Mouse (Mus musculus) heart, adult 8-10 months (tissue): Measurements from ENCODE around the gene Psors1c2. TPM values are rescaled to one million over a fixed set of nuclear protein-coding genes. Genes with fewer than 3 reads are reported as not detected.

Experiments used
- DNase-seq: peaks from one replicate; pipeline ENCODE4 v3.0.0; 2022; ENCODE audit warnings: low spot score
- total RNA-seq, 4 experiments: library from RNA; stranded (reverse); gene quantifications; 2 replicates each; pipeline ENCODE4 v1.2.4; 2022

Gene Psors1c2
- total RNA-seq, 4 experiments from 2014 or later = not detected

DNA sequence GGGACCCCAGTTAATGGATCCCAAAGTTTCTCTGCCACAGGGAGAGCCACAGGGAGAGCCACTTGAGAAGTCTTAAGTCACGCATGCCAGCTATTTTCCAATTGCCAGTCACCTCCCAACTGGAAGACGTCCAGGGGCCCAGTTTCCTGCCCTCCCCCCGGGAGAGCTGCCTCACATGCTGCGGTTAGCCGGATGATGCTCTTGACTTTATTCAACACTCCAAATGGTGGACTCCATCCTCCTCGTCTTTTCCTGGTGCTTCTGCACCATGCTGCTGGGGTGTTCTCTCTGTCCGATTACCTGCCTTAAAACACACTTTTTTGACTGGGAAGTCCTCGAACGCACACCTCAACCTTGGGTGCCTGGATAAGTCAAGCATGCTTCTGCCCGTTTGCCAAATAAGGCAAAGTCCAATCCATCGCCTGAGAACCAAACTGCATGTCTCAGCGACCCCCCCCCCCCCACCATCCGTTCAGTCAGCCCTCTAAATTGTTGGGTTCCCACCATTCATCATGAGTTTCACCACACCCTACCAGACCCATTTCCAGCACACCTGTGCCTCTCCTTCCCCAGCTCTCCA, 23.3 kb downstream of the Psors1c2 start:
- DNase-seq = no peak

DNA sequence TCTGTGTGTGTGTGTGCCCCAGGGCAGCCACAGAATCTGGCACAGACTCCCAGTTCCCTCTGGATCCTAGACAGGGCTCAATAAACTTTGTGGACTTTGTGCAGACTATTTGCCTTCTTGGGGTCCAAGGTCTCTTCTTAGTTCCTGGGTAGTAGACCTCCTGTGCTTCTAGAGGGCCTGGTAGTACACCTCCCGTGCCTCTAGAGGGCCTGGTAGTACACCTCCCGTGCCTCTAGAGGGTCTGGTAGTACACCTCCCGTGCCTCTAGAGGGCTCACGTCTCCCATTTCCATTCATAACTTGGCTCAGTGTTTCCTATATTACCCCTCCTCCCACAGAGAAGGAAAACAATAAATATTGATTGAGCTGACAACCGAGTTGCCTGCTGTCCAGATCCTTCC, 23.8 kb downstream of the Psors1c2 start:
- no peak for DNase-seq

DNA sequence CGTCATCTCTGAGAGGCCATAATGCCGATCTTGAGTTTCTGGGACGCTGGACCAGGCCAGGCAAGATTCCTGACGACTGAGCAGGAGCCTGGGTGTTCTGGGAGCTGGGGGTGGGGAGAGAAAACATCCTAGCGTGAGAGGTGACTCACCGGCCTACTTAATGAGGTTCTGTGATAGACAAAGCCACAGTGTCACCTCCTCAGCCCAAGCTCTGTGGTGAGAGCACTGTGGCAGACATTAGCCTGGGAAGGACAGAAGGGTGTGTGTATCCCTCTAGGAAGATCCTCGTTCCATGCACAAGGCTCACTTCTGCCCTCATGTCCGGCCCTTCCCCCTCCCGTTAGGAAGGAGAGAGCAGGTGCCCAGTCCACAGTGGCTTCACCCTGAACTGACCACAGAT, 24.4 kb downstream of the Psors1c2 start:
- DNase-seq = no peak

DNA sequence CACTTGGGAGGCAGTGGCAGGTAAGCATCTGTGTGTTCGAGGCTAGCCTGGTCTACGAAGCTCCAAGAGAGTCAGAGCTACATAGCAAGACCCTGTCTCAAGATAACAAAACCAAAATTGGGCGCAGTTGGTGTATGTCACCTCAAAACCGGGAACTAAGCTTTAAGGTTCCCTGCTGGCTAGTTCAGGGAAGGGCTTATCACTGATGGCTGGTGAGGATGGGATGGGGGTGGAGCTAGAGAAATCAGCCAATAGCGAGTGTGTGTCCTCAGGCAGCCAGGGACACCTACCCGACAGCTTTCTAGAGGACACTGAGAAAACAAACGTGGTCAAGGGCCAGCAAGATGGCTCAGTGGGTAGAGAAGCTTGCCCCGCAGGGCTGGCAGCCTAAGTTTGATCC, 25.2 kb downstream of the Psors1c2 start:
- DNase-seq = no peak

DNA sequence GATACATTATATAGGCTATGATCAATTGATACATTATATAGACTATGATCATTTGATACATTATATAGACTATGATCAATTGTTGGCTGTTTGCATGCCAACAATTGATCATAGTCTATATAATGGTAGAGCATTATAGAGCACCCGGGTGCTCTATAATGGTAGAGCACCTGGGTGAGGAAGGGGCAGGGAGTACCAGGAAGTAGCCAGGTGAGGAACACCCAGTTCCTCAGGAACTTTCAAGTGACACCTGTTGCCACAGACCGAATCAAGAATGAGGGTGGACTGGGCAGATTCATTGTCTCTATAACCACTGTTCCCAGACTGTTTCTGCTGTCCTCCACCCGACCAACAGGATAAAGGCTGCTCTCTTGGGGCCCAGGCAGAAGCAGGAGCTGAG, 34.1 kb downstream of the Psors1c2 start, which contains the start of gene 2300002M23Rik:
Gene 2300002M23Rik (plus strand): TSS at position 301 of the 400 bp plus-strand sequence.
- DNase-seq = no peak

DNA sequence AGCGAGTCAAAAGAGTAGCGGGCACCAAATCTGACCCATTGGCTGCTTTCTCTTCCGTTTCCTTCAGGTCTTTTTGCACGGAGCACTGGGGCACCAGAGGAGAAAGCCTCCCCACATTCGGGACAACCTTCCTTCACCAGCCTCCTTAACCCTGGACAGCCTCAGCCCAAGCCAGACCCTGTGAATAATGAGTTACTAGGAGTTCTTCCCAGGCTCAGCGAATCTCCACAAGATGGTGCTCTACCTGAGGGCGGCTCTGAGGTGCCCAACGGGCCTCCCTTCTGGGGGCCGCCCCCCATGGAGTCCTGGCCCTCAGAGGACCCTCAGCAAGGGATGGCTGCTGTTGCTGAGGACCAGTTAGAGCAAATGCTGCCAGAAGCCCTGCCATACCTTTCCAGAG, 34.8 kb downstream of the Psors1c2 start:
- no peak for DNase-seq

DNA sequence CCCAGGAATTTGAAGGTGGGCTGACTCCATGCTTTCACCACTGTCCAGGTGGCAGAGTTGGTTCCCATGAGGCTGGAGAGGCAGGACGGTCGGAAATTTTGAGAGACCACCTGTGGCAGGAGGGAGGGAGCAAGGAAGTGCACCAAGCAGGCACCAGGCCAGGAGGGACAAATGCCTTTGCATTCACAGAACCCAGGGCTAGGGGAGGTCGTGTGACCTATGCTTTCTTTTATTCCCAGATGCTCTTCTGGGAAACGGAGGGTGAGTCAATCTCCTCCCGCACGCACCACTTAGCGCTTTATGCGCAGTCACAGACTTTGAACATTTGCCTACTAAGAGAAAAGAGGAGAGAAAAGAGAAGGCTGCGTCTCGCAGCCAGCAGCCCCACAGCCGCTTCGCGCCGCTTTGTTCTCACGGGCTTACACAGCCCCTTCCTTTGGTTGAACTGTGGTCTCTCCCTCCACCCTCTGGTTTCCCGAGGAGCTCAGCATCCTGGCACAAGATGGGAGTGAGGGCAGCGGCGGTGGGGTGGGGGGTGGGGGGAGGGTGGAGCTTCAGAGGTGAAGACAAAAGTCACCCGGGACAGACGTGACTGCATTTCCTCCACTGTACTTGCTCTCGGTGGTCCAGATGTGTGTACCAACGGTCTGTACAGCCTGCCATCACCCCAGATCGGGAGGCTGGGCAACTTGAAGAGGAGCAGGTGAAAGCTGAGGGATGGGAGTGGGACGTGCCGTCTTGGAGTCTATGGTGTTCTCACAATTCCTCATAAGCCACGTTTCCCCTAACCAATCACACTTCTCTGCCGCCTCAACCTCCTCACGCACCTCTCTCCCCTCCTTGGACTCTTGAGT, 36.3 kb downstream of the Psors1c2 start:
- DNase-seq = no peak

DNA sequence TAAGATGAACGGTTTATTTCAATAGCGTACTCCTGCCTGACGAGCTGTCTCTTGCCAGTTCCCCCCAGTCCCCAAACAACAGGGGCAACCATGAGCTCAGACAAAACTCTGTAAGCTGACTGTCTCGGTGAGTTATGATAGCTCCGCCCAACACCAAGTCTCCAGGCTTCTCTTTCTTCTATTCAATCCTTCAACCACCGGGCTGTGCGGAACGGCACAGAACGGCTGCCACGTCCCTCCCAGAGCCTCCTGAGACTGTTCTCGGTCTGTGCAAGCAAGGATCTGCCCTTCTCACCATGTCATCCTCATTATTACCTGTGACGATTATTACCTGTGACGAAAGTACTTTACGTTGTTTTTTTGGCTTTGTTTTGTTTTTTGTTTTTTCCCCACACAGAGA, 37.8 kb downstream of the Psors1c2 start:
- no peak for DNase-seq

DNA sequence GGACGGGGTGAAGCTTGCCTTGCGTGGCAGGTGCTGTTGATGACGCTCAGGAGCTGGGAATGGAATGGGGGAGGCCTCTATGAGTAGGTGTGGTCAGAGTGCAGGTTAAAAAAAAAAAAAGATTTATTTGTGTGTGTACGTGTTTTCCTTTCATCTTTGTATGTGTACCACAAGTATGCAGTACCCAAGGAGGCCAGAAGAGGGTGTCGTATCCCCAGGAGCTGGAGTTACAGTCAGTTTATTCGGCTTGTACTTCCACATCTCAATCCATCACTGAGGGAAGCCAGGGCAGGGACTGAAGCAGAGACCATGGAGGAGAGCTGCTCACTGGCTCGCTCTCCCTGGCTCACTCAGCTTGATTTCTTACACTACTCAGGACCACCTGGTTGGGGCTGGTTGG, 38.5 kb downstream of the Psors1c2 start:
- DNase-seq = no peak

DNA sequence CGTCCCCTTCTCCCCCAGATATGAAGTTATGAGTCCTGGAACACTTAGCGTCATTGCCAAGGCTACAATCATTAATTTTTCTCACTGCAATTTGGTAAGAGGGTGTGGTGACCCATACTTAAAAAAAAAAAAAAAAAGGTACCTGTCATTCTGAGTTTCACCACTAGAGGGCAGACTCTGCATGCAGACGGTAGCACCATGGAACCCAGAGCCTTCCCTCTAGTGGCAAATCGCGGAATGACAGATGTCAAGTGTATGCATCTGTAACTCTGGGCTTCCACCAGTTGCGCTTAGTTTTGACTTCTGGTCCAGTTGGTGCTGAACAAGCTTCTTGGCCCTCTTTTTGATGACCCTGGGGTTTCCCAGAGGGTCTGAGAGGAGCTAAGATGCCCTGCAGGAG, 45.2 kb downstream of the Psors1c2 start:
- DNase-seq = peak; percentile 79

DNA sequence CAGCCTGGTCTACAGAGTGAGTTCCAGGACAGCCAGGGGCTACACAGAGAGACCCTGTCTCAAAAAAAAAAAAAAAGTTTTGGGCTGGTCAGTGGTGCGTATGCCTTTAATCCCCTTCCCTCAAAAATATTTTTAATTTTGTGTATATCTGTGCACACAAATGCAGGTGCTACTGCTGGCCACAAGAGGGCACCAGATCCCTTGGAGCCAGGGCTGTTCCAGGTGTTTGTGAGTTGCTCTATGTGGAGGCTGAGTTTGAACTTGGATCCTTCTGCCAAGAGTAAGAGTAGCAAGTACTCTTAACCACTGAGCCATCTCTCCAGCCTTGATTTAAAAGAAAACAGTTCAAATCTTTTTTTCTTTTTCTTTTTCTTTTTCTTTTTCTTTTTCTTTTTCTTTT, 49.9 kb downstream of the Psors1c2 start:
- no peak for DNase-seq

Other genes starting within 250 kb of the Psors1c2 start
- 1 to 10 TPM in 3 of 4 experiments, under 1 TPM in 1; 0.53 to 1.5 (median 1.4) TPM for gene H2-Q1, start 212.8 kb upstream of the Psors1c2 start, total RNA-seq
- gene H2-Q2, start 191.0 kb upstream of the Psors1c2 start, total RNA-seq = 1 to 10 TPM in 2 of 4 experiments, under 1 TPM in 2; 0.84 to 1.3 (median 1.1) TPM
- gene H2-Q4, start 153.6 kb upstream of the Psors1c2 start, total RNA-seq = 10 to 100 TPM; 14.6 to 22.3 (median 16.7) TPM
- 1 to 10 TPM; 3.8 to 8.0 (median 4.4) TPM for gene H2-Q6, start 108.4 kb upstream of the Psors1c2 start, total RNA-seq
- gene H2-Q7, start 94.0 kb upstream of the Psors1c2 start, total RNA-seq = 1 to 10 TPM; 2.5 to 4.7 (median 3.2) TPM
- under 1 TPM; 0.38 to 0.59 (median 0.39) TPM for gene H2-Q10, start 63.1 kb upstream of the Psors1c2 start, total RNA-seq
- gene Pou5f1, start 27.2 kb upstream of the Psors1c2 start, total RNA-seq = not detected
- 1 to 10 TPM; 2.1 to 3.3 (median 2.4) TPM for gene Tcf19, start 16.4 kb upstream of the Psors1c2 start, total RNA-seq
- gene Cchcr1, start 16.1 kb upstream of the Psors1c2 start, total RNA-seq = 1 to 10 TPM; 2.0 to 3.9 (median 2.4) TPM
- gene Cdsn, start 18.9 kb downstream of the Psors1c2 start, total RNA-seq = under 1 TPM; 0.14 to 0.37 (median 0.27) TPM
- not detected for gene 2300002M23Rik, start 34.2 kb downstream of the Psors1c2 start, total RNA-seq
- gene Sfta2, start 68.3 kb downstream of the Psors1c2 start, total RNA-seq = not detected
- gene Gm9573, start 93.4 kb downstream of the Psors1c2 start, total RNA-seq = not detected
- not detected for gene Mucl3, start 110.5 kb downstream of the Psors1c2 start, total RNA-seq
- gene Vars2, start 134.4 kb downstream of the Psors1c2 start, total RNA-seq = 10 to 100 TPM; 30.4 to 34.9 (median 31.8) TPM
- 10 to 100 TPM; 18.4 to 22.2 (median 21.2) TPM for gene Gtf2h4, start 140.5 kb downstream of the Psors1c2 start, total RNA-seq
- 10 to 100 TPM; 23.8 to 30.0 (median 29.5) TPM for gene Ddr1, start 171.4 kb downstream of the Psors1c2 start, total RNA-seq